Mouse (Mus musculus): ENCODE measurements at regions not wholly inside any gene's neighbourhood (a gene's known extent, or its start where the extent isn't known, plus 50 kb on each side); places are given as distances from the start of the nearest gene placed in this dataset.

DNA sequence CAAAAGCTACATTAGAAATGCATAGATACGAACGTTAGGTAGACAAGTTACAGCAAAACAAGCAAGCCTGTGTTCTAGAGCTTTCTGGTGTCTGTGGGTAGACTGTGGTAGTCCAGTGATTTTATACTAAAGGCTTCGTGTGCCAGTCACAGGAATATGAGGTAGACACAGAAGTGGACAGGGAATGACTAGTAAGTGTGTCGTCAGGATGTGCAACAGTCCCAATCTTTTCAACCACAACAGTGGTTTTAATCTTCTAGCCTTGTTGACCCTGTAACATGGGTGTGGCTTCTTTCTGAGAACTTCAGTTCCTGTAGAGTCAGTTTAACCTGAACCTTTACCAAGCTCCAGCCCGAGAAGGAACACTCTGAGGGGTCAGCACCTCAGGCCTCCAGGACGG is 339.3 kb upstream of the Adgrl2 start:
- Histone ChIP-seq H3K27ac (ENCODE audit: low read depth, low read length) (no peak overlapping the region), H3K9ac (ENCODE audit: low read depth, low read length) (no peak overlapping the region), H3K9me3 (ENCODE audit: control insufficient read depth, low read length) (no peaks in the 10 kb centered on the region), H3K36me3 (ENCODE audit: control insufficient read depth, insufficient read depth, low read length) (no peaks in the 10 kb centered on the region), H3K4me1 (replicated peaks; ENCODE audit: control insufficient read depth, insufficient read depth, low read length) (peaks cover 2% of the 10 kb centered on the region), H3K27me3 (ENCODE audit: control insufficient read depth, insufficient read depth, low read length) (peaks cover 4% of the 10 kb centered on the region; the same call in 1 of the 2 replicates), H3K4me2 (replicated peaks; ENCODE audit: low read depth, low read length) (no peak overlapping the region), H3K4me3 (ENCODE audit: low read depth, low read length) (no peak overlapping the region)
- ATAC-seq (ENCODE audit: low FRiP score) (no peak), DNase-seq (ENCODE audit: low spot score) (no peak)
- 92% methylated on average over 6 of the region's 6 CpGs for WGBS

DNA sequence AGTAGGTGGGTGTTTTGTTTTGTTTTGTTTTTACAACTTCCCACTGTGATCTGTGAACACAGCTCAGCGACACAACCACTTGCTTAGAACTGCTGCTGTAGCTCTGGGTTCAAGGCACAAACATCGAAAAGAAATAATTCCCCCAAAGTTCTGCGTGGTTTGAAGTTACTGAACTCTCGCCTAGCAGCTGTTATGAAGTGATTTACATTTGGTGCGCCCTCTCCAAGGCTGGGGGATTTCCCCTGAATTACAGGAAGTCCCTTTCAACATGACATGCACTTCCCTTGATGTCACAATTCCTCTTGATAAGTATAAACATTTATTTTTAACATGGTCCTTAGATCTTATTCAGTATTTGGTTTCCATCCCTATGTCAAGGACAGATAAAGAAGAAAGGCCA is 336.3 kb upstream of the Adgrl2 start:
- H3K27me3 ChIP-seq (ENCODE audit: control insufficient read depth, insufficient read depth, low read length) = no peaks in the 10 kb centered on the region
- no peak overlapping the region for H3K4me3 ChIP-seq (ENCODE audit: low read depth, low read length)
- 68% methylated on average over 5 of the region's 5 CpGs for WGBS
- no peak overlapping the region for H3K4me2 ChIP-seq (replicated peaks; ENCODE audit: low read depth, low read length)
- DNase-seq (ENCODE audit: low spot score) (no peak), ATAC-seq (ENCODE audit: low FRiP score) (no peak)
- no peaks in the 10 kb centered on the region for H3K36me3 ChIP-seq (ENCODE audit: control insufficient read depth, insufficient read depth, low read length)
- H3K4me1 ChIP-seq (replicated peaks; ENCODE audit: control insufficient read depth, insufficient read depth, low read length) = no peaks in the 10 kb centered on the region
- H3K9me3 ChIP-seq (ENCODE audit: control insufficient read depth, low read length) = no peaks in the 10 kb centered on the region
- no peak overlapping the region for H3K27ac ChIP-seq (ENCODE audit: low read depth, low read length)
- no peak overlapping the region for H3K9ac ChIP-seq (ENCODE audit: low read depth, low read length)

DNA sequence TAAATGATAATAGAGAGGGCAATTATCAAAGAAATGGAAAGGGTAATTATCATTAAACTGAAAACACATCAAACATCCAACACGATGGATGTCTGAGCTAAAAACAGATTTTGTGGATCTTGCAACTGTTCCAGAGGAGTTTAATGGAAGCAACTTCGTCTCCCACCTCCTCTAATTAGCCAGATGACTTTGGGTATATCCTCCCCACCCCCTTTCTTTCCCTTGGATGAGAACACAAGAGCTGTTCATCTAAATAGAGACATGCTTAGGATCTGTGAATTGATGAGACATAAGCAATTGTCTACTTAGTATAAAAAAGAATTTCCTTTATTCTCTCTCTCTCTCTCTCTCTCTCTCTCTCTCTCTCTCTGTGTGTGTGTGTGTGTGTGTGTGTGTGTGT is 333.7 kb upstream of the Adgrl2 start:
- Histone ChIP-seq H3K27me3 (ENCODE audit: control insufficient read depth, insufficient read depth, low read length) (no peaks in the 10 kb centered on the region), H3K4me3 (ENCODE audit: low read depth, low read length) (no peak overlapping the region), H3K4me1 (replicated peaks; ENCODE audit: control insufficient read depth, insufficient read depth, low read length) (no peaks in the 10 kb centered on the region), H3K9ac (ENCODE audit: low read depth, low read length) (no peak overlapping the region), H3K27ac (ENCODE audit: low read depth, low read length) (no peak overlapping the region), H3K9me3 (ENCODE audit: control insufficient read depth, low read length) (no peaks in the 10 kb centered on the region), H3K4me2 (replicated peaks; ENCODE audit: low read depth, low read length) (no peak overlapping the region), H3K36me3 (ENCODE audit: control insufficient read depth, insufficient read depth, low read length) (no peaks in the 10 kb centered on the region)
- ATAC-seq (ENCODE audit: low FRiP score) (no peak), DNase-seq (ENCODE audit: low spot score) (no peak)
- WGBS = 83% methylated on average over 2 of the region's 2 CpGs

DNA sequence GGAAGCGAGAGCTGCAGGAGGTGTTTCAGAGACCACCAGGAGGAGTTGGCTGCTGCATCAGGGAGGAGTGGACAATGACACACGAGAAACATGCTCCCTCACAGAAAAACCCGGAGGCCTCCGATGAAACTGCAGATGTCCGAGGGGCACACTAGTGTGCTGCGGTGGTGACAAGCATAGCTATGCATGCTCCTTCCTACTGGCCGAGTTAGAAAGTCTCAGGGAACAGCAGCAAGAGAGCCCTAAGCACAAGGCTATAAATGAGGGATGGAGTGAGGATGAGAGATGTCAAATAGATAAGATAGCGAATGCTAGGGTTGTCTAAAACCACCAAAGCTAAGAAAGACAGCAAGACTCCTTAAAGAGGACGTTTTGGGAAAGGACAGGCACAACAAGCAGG is 328.4 kb upstream of the Adgrl2 start:
- H3K27me3 ChIP-seq (ENCODE audit: control insufficient read depth, insufficient read depth, low read length) = no peaks in the 10 kb centered on the region
- H3K27ac ChIP-seq (ENCODE audit: low read depth, low read length) = no peak overlapping the region
- no peaks in the 10 kb centered on the region for H3K36me3 ChIP-seq (ENCODE audit: control insufficient read depth, insufficient read depth, low read length)
- no peak overlapping the region for H3K4me3 ChIP-seq (ENCODE audit: low read depth, low read length)
- no peak for ATAC-seq (ENCODE audit: low FRiP score)
- H3K9me3 ChIP-seq (ENCODE audit: control insufficient read depth, low read length) = no peaks in the 10 kb centered on the region
- WGBS = 72% methylated on average over 9 of the region's 9 CpGs
- H3K9ac ChIP-seq (ENCODE audit: low read depth, low read length) = no peak overlapping the region
- H3K4me2 ChIP-seq (replicated peaks; ENCODE audit: low read depth, low read length) = no peak overlapping the region
- H3K4me1 ChIP-seq (replicated peaks; ENCODE audit: control insufficient read depth, insufficient read depth, low read length) = no peaks in the 10 kb centered on the region
- DNase-seq (ENCODE audit: low spot score) = no peak

DNA sequence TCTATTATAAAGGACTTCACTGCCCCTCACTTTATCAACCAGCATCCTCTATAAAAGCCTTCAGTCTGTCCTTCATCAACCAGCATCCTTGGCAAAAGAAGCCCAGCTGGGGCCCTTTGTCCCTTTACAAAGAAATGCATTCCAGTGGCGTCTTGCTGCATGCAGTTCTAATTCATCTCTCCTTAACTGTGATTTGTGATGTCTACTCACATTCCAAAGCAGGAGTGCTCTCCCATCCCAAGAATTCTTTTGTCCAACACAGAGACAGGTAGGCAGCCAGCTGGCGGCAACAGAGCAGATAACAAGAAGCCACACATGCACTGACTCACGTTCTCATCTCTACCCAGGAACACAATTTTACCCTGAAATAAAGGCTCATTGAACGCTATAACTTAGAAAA is 323.9 kb upstream of the Adgrl2 start:
- no peak for ATAC-seq (ENCODE audit: low FRiP score)
- 27% methylated on average over 4 of the region's 4 CpGs for WGBS
- H3K4me2 ChIP-seq (replicated peaks; ENCODE audit: low read depth, low read length) = no peak overlapping the region
- H3K9ac ChIP-seq (ENCODE audit: low read depth, low read length) = no peak overlapping the region
- no peaks in the 10 kb centered on the region for H3K4me1 ChIP-seq (replicated peaks; ENCODE audit: control insufficient read depth, insufficient read depth, low read length)
- H3K9me3 ChIP-seq (ENCODE audit: control insufficient read depth, low read length) = no peaks in the 10 kb centered on the region
- DNase-seq (ENCODE audit: low spot score) = no peak
- H3K27ac ChIP-seq (ENCODE audit: low read depth, low read length) = no peak overlapping the region
- H3K36me3 ChIP-seq (ENCODE audit: control insufficient read depth, insufficient read depth, low read length) = no peaks in the 10 kb centered on the region
- no peak overlapping the region for H3K4me3 ChIP-seq (ENCODE audit: low read depth, low read length)
- H3K27me3 ChIP-seq (ENCODE audit: control insufficient read depth, insufficient read depth, low read length) = no peaks in the 10 kb centered on the region

DNA sequence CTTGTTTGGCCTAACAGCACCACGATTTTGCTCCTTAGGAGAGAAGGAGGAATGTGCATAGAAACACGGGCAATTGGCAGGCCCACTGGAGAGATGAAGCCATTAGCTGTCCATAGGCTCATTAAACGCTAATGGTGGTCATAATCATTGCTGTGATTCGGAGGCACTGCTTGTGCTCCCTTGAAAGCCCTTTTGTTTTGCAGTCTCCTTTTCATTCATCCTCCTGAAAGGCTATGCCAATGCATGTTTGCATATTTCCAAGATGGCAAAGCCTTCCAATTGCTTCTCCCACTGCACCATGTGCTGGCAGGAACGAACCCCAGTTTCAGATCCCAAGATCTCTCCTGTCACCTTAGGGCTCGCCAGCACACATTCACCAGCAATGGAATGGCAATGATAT is 322.9 kb upstream of the Adgrl2 start:
- H3K27ac ChIP-seq (ENCODE audit: low read depth, low read length) = no peak overlapping the region
- no peak for ATAC-seq (ENCODE audit: low FRiP score)
- no peaks in the 10 kb centered on the region; the same call in 1 of the 2 replicates for H3K27me3 ChIP-seq (ENCODE audit: control insufficient read depth, insufficient read depth, low read length)
- H3K36me3 ChIP-seq (ENCODE audit: control insufficient read depth, insufficient read depth, low read length) = no peaks in the 10 kb centered on the region
- H3K9ac ChIP-seq (ENCODE audit: low read depth, low read length) = no peak overlapping the region
- no peaks in the 10 kb centered on the region for H3K4me1 ChIP-seq (replicated peaks; ENCODE audit: control insufficient read depth, insufficient read depth, low read length)
- H3K4me2 ChIP-seq (replicated peaks; ENCODE audit: low read depth, low read length) = no peak overlapping the region
- no peak overlapping the region for H3K4me3 ChIP-seq (ENCODE audit: low read depth, low read length)
- no peaks in the 10 kb centered on the region for H3K9me3 ChIP-seq (ENCODE audit: control insufficient read depth, low read length)
- WGBS = 73% methylated on average over 6 of the region's 6 CpGs
- no peak for DNase-seq (ENCODE audit: low spot score)

DNA sequence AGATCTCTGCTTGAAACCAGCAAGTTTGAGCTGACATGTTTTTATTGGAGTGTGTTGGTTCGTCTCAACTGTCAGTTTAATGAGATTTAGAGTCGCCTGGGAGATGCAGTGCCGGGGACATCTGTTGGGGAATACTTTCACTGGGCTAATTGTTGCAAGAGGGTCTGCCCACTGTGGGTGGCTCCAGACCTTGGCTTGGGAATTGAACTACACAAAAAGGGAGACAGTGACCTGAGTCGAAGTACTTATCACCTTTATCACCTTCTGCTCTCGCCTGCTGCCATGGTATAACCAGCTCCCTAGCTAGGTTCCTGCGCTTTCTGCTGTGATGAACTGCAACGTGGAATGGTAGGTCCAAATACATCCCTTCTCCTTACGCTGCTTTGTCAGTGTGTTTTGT is 321.2 kb upstream of the Adgrl2 start:
- no peaks in the 10 kb centered on the region for H3K36me3 ChIP-seq (ENCODE audit: control insufficient read depth, insufficient read depth, low read length)
- no peak overlapping the region for H3K4me2 ChIP-seq (replicated peaks; ENCODE audit: low read depth, low read length)
- no peak for ATAC-seq (ENCODE audit: low FRiP score)
- no peak overlapping the region for H3K4me3 ChIP-seq (ENCODE audit: low read depth, low read length)
- no peaks in the 10 kb centered on the region for H3K4me1 ChIP-seq (replicated peaks; ENCODE audit: control insufficient read depth, insufficient read depth, low read length)
- no peak for DNase-seq (ENCODE audit: low spot score)
- no peak overlapping the region for H3K9ac ChIP-seq (ENCODE audit: low read depth, low read length)
- H3K9me3 ChIP-seq (ENCODE audit: control insufficient read depth, low read length) = no peaks in the 10 kb centered on the region
- no peaks in the 10 kb centered on the region; the same call in 1 of the 2 replicates for H3K27me3 ChIP-seq (ENCODE audit: control insufficient read depth, insufficient read depth, low read length)
- no peak overlapping the region for H3K27ac ChIP-seq (ENCODE audit: low read depth, low read length)
- WGBS = 93% methylated on average over 8 of the region's 8 CpGs

DNA sequence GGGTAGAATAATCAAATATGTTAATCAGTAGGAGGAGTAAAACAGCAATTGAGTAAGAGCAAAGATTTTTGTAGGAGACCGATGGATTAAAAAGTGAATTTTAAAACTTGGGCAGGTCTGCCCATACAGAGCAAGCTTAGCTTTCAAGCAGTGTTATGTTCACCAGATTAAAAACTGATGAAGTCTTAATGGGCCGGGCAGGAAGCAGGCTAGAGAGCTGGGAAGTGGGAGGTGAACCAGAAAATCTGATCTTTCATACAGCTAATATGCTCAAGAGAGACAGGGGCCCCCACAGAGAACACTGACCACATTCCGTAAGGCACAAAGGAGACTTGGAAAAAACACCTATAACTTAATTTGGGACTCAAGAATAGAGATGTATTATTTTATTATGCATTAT is 316.4 kb upstream of the Adgrl2 start:
- ATAC-seq (ENCODE audit: low FRiP score) = no peak
- H3K4me2 ChIP-seq (replicated peaks; ENCODE audit: low read depth, low read length) = no peak overlapping the region
- 45% methylated on average over 3 of the region's 3 CpGs for WGBS
- H3K27ac ChIP-seq (ENCODE audit: low read depth, low read length) = no peak overlapping the region
- H3K36me3 ChIP-seq (ENCODE audit: control insufficient read depth, insufficient read depth, low read length) = no peaks in the 10 kb centered on the region
- H3K27me3 ChIP-seq (ENCODE audit: control insufficient read depth, insufficient read depth, low read length) = no peaks in the 10 kb centered on the region; the same call in 1 of the 2 replicates
- H3K4me1 ChIP-seq (replicated peaks; ENCODE audit: control insufficient read depth, insufficient read depth, low read length) = no peaks in the 10 kb centered on the region
- no peak overlapping the region for H3K4me3 ChIP-seq (ENCODE audit: low read depth, low read length)
- H3K9ac ChIP-seq (ENCODE audit: low read depth, low read length) = no peak overlapping the region
- DNase-seq (ENCODE audit: low spot score) = no peak
- H3K9me3 ChIP-seq (ENCODE audit: control insufficient read depth, low read length) = no peaks in the 10 kb centered on the region

DNA sequence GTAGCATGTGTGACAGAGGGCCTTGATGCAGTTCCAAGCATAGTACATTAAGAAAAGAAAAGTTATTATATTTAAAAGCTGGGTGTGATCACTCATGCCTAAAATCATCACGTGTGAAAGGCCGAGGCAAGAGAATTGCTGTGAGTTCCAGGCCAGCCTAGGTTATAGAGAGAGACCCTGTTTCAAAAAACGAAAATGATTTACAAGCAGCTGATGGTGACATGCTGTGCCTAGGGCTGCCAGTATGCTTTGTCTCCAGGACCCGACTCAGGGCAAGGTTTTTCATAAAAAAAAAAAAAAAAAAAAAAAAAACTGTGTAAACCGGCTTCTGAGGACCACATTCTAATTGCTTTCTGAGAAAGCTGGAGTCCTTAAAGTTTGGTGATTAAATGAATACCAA is 315.9 kb upstream of the Adgrl2 start:
- WGBS = 21% methylated on average over 5 of the region's 5 CpGs
- no peaks in the 10 kb centered on the region for H3K36me3 ChIP-seq (ENCODE audit: control insufficient read depth, insufficient read depth, low read length)
- H3K27me3 ChIP-seq (ENCODE audit: control insufficient read depth, insufficient read depth, low read length) = no peaks in the 10 kb centered on the region; the same call in 1 of the 2 replicates
- no peak overlapping the region for H3K9ac ChIP-seq (ENCODE audit: low read depth, low read length)
- H3K4me1 ChIP-seq (replicated peaks; ENCODE audit: control insufficient read depth, insufficient read depth, low read length) = no peaks in the 10 kb centered on the region
- no peak overlapping the region for H3K4me2 ChIP-seq (replicated peaks; ENCODE audit: low read depth, low read length)
- no peak for DNase-seq (ENCODE audit: low spot score)
- no peak overlapping the region for H3K27ac ChIP-seq (ENCODE audit: low read depth, low read length)
- no peak for ATAC-seq (ENCODE audit: low FRiP score)
- no peak overlapping the region for H3K4me3 ChIP-seq (ENCODE audit: low read depth, low read length)
- no peaks in the 10 kb centered on the region for H3K9me3 ChIP-seq (ENCODE audit: control insufficient read depth, low read length)
